Mouse (Mus musculus) limb, embryonic 14.5 days (tissue): Measurements from ENCODE around the gene 1700042G07Rik. TPM values are rescaled to one million over a fixed set of nuclear protein-coding genes. Genes with fewer than 3 reads are reported as not detected.

ENCODE experiments used
- ATAC-seq: fragments of 200-750 bp; cut with Nextera tagmentation; 2 replicates; pipeline ENCODE4 v1.8.0; 2017; ENCODE audit warnings: low read depth, moderate number of reproducible peaks, moderate TSS enrichment; ENCODE audit not compliant: low FRiP score
- DNase-seq: peaks from one replicate; pipeline ENCODE4 v3.0.0-alpha.2; 2015; ENCODE audit warnings: low spot score
- H3K27ac ChIP-seq: fragments of 300-500 bp; sonication (generic); replicated peaks from 2 replicates; pipeline ENCODE4 v1.5.1; 2014; ENCODE audit warnings: low read depth, mild to moderate bottlenecking, low read length, moderate library complexity, mixed read lengths
- H3K27me3 ChIP-seq: fragments of 300-500 bp; sonication (generic); 2 replicates; pipeline ENCODE4 v1.6.1; 2014; ENCODE audit warnings: low read length, mixed read lengths; ENCODE audit not compliant: control insufficient read depth, insufficient read depth
- H3K36me3 ChIP-seq: fragments of 300-500 bp; sonication (generic); 2 replicates; pipeline ENCODE4 v1.6.1; 2014; ENCODE audit warnings: mild to moderate bottlenecking, low read length, moderate library complexity, mixed read lengths; ENCODE audit not compliant: control insufficient read depth, insufficient read depth
- H3K4me1 ChIP-seq: fragments of 300-500 bp; sonication (generic); 2 replicates; pipeline ENCODE4 v1.6.1; 2014; ENCODE audit warnings: antibody characterized with exemption, low read length, mixed read lengths; ENCODE audit not compliant: control insufficient read depth, insufficient read depth
- H3K4me2 ChIP-seq: fragments of 300-500 bp; sonication (generic); replicated peaks from 2 replicates; pipeline ENCODE4 v1.6.1; 2014; ENCODE audit warnings: low read depth, mild to moderate bottlenecking, low read length, moderate library complexity; ENCODE audit not compliant: severe bottlenecking
- H3K4me3 ChIP-seq: fragments of 300-500 bp; sonication (generic); replicated peaks from 2 replicates; pipeline ENCODE4 v1.5.1; 2014; ENCODE audit warnings: low read length
- H3K9ac ChIP-seq: fragments of 300-500 bp; sonication (generic); 2 replicates; pipeline ENCODE4 v1.6.1; 2014; ENCODE audit warnings: mild to moderate bottlenecking, low read depth, low read length, moderate library complexity; ENCODE audit not compliant: severe bottlenecking
- H3K9me3 ChIP-seq: fragments of 300-500 bp; sonication (generic); 2 replicates; pipeline ENCODE4 v1.6.1; 2016; ENCODE audit warnings: low read length; ENCODE audit not compliant: control insufficient read depth
- POLR2A ChIP-seq: fragments of 200-500 bp; IDR thresholded peaks from 2 replicates; pipeline ENCODE4 v1.8.0; 2012; ENCODE audit warnings: inconsistent platforms, mild to moderate bottlenecking, moderate library complexity, borderline replicate concordance; ENCODE audit not compliant: insufficient read depth, insufficient read length; ENCODE audit errors: extremely low read depth
- WGBS: fragments of 180-500 bp; shearing (Covaris S2); extraction: QIAGEN DNeasy Blood & Tissue Kit; methylation state at CpG from one replicate; pipeline ENCODE4 v1.1.7; 2014; 5-methylcytosine and 5-hydroxymethylcytosine counted together
- polyA plus RNA-seq, 2 experiments: library from polyadenylated mRNA; depleted of rRNA in 1 of 2; stranded (reverse) in 1 of 2; unstranded in 1 of 2; fragments of >200 nt; fragmentation: Nextera tagmentation in 1 of 2; extraction: Ambion mirVana in 1 of 2; gene quantifications; 2 replicates each; pipeline versions ENCODE4 v1.2.1 to v1.2.3; 2012 to 2014

1700042G07Rik gene
- polyA plus RNA-seq, 2 experiments = not detected

DNA sequence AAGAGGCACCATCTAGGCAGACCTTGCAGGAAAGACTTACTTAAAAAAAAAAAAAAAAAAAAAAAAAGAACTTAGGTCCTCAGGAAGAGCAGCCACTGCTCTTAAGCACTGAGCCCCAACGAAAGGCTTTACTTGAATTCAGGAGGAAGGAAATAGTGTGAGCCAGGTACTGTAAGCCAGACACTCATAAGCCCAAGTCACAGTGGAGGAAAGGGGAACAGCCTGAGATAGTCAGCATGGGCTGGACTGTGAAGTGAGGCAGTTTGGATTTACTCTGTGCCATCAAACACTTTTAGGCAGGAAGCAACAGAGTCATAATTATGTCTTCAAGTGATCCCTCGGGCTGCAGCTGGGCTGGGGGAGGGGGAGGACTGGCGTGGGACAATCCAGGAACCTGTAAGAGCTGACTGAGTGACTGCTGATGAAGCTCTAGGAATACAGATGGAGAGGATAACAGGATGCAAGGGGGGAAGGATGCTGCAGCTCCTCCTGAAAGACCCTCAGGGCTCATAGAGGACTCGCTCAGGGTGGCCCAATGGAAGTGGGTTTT, 19.2 kb downstream of the 1700042G07Rik start:
- Histone ChIP-seq H3K4me2 (no peak overlapping the region), H3K4me1 (no peaks in the 10 kb centered on the region), H3K27ac (no peak overlapping the region), H3K9ac (no peak overlapping the region), H3K4me3 (no peak overlapping the region), H3K9me3 (no peaks in the 10 kb centered on the region), H3K27me3 (no peaks in the 10 kb centered on the region), H3K36me3 (no peaks in the 10 kb centered on the region)
- DNase-seq = no peak
- TF ChIP-seq POLR2A = no peak
- ATAC-seq = no peak
- 20% methylated on average over 4 of the region's 4 CpGs for WGBS

DNA sequence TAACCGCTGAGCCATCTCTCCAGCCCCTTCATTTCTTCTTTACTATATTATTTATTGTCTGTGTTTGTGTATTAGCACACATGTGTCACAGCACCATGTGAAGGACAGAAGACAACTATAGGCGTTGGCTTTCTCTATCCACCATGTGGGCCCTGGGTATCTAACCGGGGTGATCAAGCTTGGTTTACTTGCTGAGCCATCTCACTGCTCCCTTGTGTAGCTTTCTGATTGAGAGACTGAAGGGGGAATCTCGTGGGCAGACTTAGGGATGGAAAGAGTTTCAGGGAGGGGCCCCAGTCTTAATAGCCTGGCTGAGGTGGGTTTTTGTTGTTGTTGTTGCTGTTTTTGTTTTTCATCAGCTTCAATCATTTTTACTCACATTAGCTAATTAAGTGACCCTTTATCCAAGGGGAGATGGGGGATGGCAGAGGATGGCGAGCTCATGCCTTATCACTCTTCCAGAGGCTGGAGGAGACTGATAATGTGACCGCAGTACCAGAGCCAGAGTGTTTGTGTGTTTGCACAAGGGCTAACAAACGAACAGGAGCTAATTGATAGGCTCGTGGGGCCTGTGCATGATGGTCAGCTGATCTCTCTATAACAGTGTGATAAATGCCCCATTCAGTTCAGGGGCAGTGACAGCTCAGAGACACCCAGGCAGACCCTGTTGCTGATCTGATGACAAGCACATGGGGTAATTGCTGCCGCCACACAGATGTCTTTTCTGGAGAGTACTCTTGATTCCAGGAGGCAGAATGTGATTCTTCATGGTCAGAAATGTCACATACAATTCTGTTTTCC, 20.6 kb downstream of the 1700042G07Rik start:
- DNase-seq (no peak), ATAC-seq (no peak)

GRCm38 (mm10) chr4:116198422-116198821, 25.2 kb downstream of the 1700042G07Rik start:
- Histone ChIP-seq H3K4me3 (no peak overlapping the region), H3K4me2 (no peak overlapping the region), H3K27me3 (no peaks in the 10 kb centered on the region), H3K4me1 (no peaks in the 10 kb centered on the region), H3K27ac (no peak overlapping the region), H3K36me3 (no peaks in the 10 kb centered on the region), H3K9me3 (no peaks in the 10 kb centered on the region), H3K9ac (no peak overlapping the region)
- ATAC-seq (no peak), DNase-seq (no peak)
- WGBS = 72% methylated on average over 2 of the region's 2 CpGs
- TF ChIP-seq POLR2A = no peak

More for the DNA sequence above, 20.6 kb downstream of the 1700042G07Rik start:
- H3K27ac ChIP-seq = no peak overlapping the region
- no peak overlapping the region for H3K4me3 ChIP-seq
- H3K4me2 ChIP-seq = no peak overlapping the region
- H3K9ac ChIP-seq = no peak overlapping the region
- H3K36me3 ChIP-seq = no peaks in the 10 kb centered on the region
- H3K9me3 ChIP-seq = no peaks in the 10 kb centered on the region
- WGBS = 69% methylated on average over 9 of the region's 9 CpGs
- no peaks in the 10 kb centered on the region for H3K4me1 ChIP-seq
- no peak for TF ChIP-seq POLR2A
- H3K27me3 ChIP-seq = no peaks in the 10 kb centered on the region

GRCm38 (mm10) chr4:116204422-116204821, 31.2 kb downstream of the 1700042G07Rik start:
- Histone ChIP-seq H3K27ac (no peak overlapping the region), H3K36me3 (no peaks in the 10 kb centered on the region), H3K4me2 (no peak overlapping the region), H3K4me1 (no peaks in the 10 kb centered on the region), H3K27me3 (no peaks in the 10 kb centered on the region), H3K9me3 (no peaks in the 10 kb centered on the region), H3K4me3 (no peak overlapping the region), H3K9ac (no peak overlapping the region)
- 63% methylated on average over 3 of the region's 3 CpGs for WGBS
- DNase-seq (no peak), ATAC-seq (no peak)
- TF ChIP-seq POLR2A = no peak

DNA sequence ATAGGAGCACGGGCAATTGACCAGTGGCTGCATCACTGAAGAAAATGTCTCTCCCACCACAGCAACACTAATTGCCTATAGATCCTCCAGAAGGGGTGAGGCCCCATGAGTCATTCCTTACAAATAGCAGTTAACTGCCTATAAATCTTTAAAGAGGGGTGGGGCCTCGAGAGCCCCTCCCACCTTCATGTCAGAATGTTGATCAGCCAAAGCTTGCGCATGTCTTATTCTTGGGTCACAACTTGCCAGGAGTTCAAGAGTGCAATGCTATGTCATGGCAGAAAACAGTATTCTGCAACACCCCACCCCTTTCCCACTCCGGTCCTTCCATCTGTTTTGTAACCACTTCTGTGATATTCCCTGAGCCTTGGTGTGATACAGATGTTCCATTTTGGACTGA, 33.4 kb downstream of the 1700042G07Rik start:
- H3K4me2 ChIP-seq = no peak overlapping the region
- no peaks in the 10 kb centered on the region for H3K36me3 ChIP-seq
- no peaks in the 10 kb centered on the region for H3K9me3 ChIP-seq
- no peak for TF ChIP-seq POLR2A
- no peak overlapping the region for H3K4me3 ChIP-seq
- no peak overlapping the region for H3K9ac ChIP-seq
- no peaks in the 10 kb centered on the region for H3K27me3 ChIP-seq
- WGBS = 69% methylated on average over 4 of the region's 4 CpGs
- H3K4me1 ChIP-seq = no peaks in the 10 kb centered on the region
- DNase-seq = no peak
- no peak for ATAC-seq
- H3K27ac ChIP-seq = no peak overlapping the region
